Mouse (Mus musculus) hindbrain, embryonic 11.5 days (tissue): ENCODE results near the gene Pole4. TPM values are rescaled to one million over a fixed set of nuclear protein-coding genes. Genes with fewer than 3 reads are reported as not detected.

Experiments used
- ATAC-seq: fragments of 200-750 bp; cut with Nextera tagmentation; 2 replicates; pipeline ENCODE4 v1.8.0; 2017; ENCODE audit warnings: mild to moderate bottlenecking, moderate TSS enrichment, moderate library complexity; ENCODE audit not compliant: low FRiP score
- DNase-seq: peaks from one replicate; pipeline ENCODE4 v3.0.0-alpha.2; 2015; ENCODE audit warnings: low spot score
- H3K27ac ChIP-seq: fragments of 300-500 bp; sonication (generic); 2 replicates; pipeline ENCODE4 v1.5.1; 2014; ENCODE audit warnings: mild to moderate bottlenecking, low read depth, low read length
- H3K27me3 ChIP-seq: fragments of 300-500 bp; sonication (generic); 2 replicates; pipeline ENCODE4 v1.6.1; 2014; ENCODE audit warnings: mild to moderate bottlenecking, low read length, moderate library complexity, mixed read lengths; ENCODE audit not compliant: control insufficient read depth, insufficient read depth
- H3K36me3 ChIP-seq: fragments of 300-500 bp; sonication (generic); 2 replicates; pipeline ENCODE4 v1.6.1; 2014; ENCODE audit warnings: mild to moderate bottlenecking, low read length, moderate library complexity, mixed read lengths; ENCODE audit not compliant: control insufficient read depth, insufficient read depth
- H3K4me1 ChIP-seq: fragments of 300-500 bp; sonication (generic); replicated peaks from 2 replicates; pipeline ENCODE4 v1.6.1; 2014; ENCODE audit warnings: low read length, mixed read lengths; ENCODE audit not compliant: control insufficient read depth, insufficient read depth
- H3K4me2 ChIP-seq: fragments of 300-500 bp; sonication (generic); replicated peaks from 2 replicates; pipeline ENCODE4 v1.6.1; 2014; ENCODE audit warnings: mild to moderate bottlenecking, low read depth, low read length
- H3K4me3 ChIP-seq: fragments of 300-500 bp; sonication (generic); 2 replicates; pipeline ENCODE4 v1.5.1; 2014; ENCODE audit warnings: low read depth, low read length
- H3K9ac ChIP-seq: fragments of 300-500 bp; sonication (generic); 2 replicates; pipeline ENCODE4 v1.6.1; 2014; ENCODE audit warnings: low read depth, low read length
- H3K9me3 ChIP-seq: fragments of 300-500 bp; sonication (generic); 2 replicates; pipeline ENCODE4 v1.6.1; 2016; ENCODE audit warnings: low read length; ENCODE audit not compliant: control insufficient read depth
- WGBS: fragments of 180-500 bp; shearing (Covaris S2); extraction: QIAGEN DNeasy Blood & Tissue Kit; methylation state at CpG from one replicate; pipeline ENCODE4 v1.1.7; 2014; 5-methylcytosine and 5-hydroxymethylcytosine counted together
- polyA plus RNA-seq: library from polyadenylated mRNA; unstranded; fragments of >200 nt; fragmentation: Nextera tagmentation; extraction: Ambion mirVana; gene quantifications from 2 replicates; pipeline ENCODE4 v1.2.1, GENCODE M21; 2014

Pole4 gene
- polyA plus RNA-seq: 104 and 107 TPM in 2 replicates

- Histone ChIP-seq H3K36me3 (no peaks in the 10 kb centered on the region), H3K4me1 (no peaks in the 10 kb centered on the region), H3K4me3 (no peak within 1 kb of the TSS), H3K9ac (no peak within 1 kb of the TSS), H3K4me2 (no peak within 1 kb of the TSS), H3K9me3 (no peaks in the 10 kb centered on the region), H3K27me3 (no peaks in the 10 kb centered on the region), H3K27ac (no peak within 1 kb of the TSS)
- WGBS: 84% methylated on average over 5 of the region's 5 CpGs
- no peak for ATAC-seq
- DNase-seq: no peak
Observed at GRCm38 (mm10) chr6:82705221-82705620, at the start of gene Pole4. Gene Pole4 (minus strand): TSS chr6:82705365.

- ATAC-seq: no peak
- Histone ChIP-seq H3K4me2 (no peak overlapping the region), H3K9ac (no peak overlapping the region), H3K4me3 (no peak overlapping the region), H3K27ac (no peak overlapping the region), H3K4me1 (no peaks in the 10 kb centered on the region), H3K27me3 (no peaks in the 10 kb centered on the region), H3K9me3 (no peaks in the 10 kb centered on the region), H3K36me3 (no peaks in the 10 kb centered on the region)
- WGBS: 89% methylated on average over 6 of the region's 6 CpGs
- no peak for DNase-seq
Observed at GRCm38 (mm10) chr6:82754769-82755168, 49.6 kb upstream of the Pole4 start.

- no peak for ATAC-seq
- H3K27me3 ChIP-seq: no peaks in the 10 kb centered on the region
- no peak for DNase-seq
- H3K4me1 ChIP-seq: no peaks in the 10 kb centered on the region
- WGBS: 92% methylated on average over 14 of the region's 14 CpGs
- no peak overlapping the region for H3K4me3 ChIP-seq
- H3K9me3 ChIP-seq: no peaks in the 10 kb centered on the region
- 0 out of 2 replicates have a peak, but pooled peaks cover 2% of the 10 kb centered on the region for H3K36me3 ChIP-seq
- no peak overlapping the region for H3K9ac ChIP-seq
- H3K27ac ChIP-seq: no peak overlapping the region
- H3K4me2 ChIP-seq: no peak overlapping the region
Observed at GRCm38 (mm10) chr6:82753638-82754361, 48.6 kb upstream of the Pole4 start.

- no peak overlapping the region for H3K9ac ChIP-seq
- no peak for DNase-seq
- H3K27me3 ChIP-seq: no peaks in the 10 kb centered on the region
- H3K27ac ChIP-seq: no peak overlapping the region
- H3K4me3 ChIP-seq: no peak overlapping the region
- H3K9me3 ChIP-seq: no peaks in the 10 kb centered on the region
- H3K4me2 ChIP-seq: no peak overlapping the region
- ATAC-seq: no peak
- 0 out of 2 replicates have a peak, but pooled peaks cover 2% of the 10 kb centered on the region for H3K36me3 ChIP-seq
- no peaks in the 10 kb centered on the region for H3K4me1 ChIP-seq
- 91% methylated on average over 11 of the region's 11 CpGs for WGBS
Observed at GRCm38 (mm10) chr6:82753061-82753460, 47.9 kb upstream of the Pole4 start.

- Histone ChIP-seq H3K27ac (no peak overlapping the region), H3K4me1 (no peaks in the 10 kb centered on the region), H3K9ac (no peak overlapping the region), H3K36me3 (0 out of 2 replicates have a peak, but pooled peaks cover 2% of the 10 kb centered on the region), H3K4me2 (no peak overlapping the region), H3K9me3 (no peaks in the 10 kb centered on the region), H3K4me3 (no peak overlapping the region), H3K27me3 (no peaks in the 10 kb centered on the region)
- DNase-seq: no peak
- 96% methylated on average over 7 of the region's 7 CpGs for WGBS
- no peak for ATAC-seq
Observed at GRCm38 (mm10) chr6:82751791-82752190, 46.6 kb upstream of the Pole4 start.

GRCm38 (mm10) chr6:82751031-82751430 is 45.9 kb upstream of the Pole4 start:
- H3K9ac ChIP-seq: no peak overlapping the region
- WGBS: 89% methylated on average over 11 of the region's 11 CpGs
- no peaks in the 10 kb centered on the region for H3K9me3 ChIP-seq
- no peak overlapping the region for H3K27ac ChIP-seq
- H3K4me2 ChIP-seq: no peak overlapping the region
- no peak for ATAC-seq
- no peaks in the 10 kb centered on the region for H3K4me1 ChIP-seq
- no peak overlapping the region for H3K4me3 ChIP-seq
- no peak for DNase-seq
- H3K36me3 ChIP-seq: 0 out of 2 replicates have a peak, but pooled peaks cover 2% of the 10 kb centered on the region
- no peaks in the 10 kb centered on the region for H3K27me3 ChIP-seq

- no peaks in the 10 kb centered on the region for H3K27me3 ChIP-seq
- H3K4me2 ChIP-seq: no peak overlapping the region
- WGBS: 63% methylated on average over 2 of the region's 2 CpGs
- H3K9ac ChIP-seq: no peak overlapping the region
- no peak overlapping the region for H3K4me3 ChIP-seq
- H3K4me1 ChIP-seq: no peaks in the 10 kb centered on the region
- ATAC-seq (no peak), DNase-seq (no peak)
- no peak overlapping the region for H3K27ac ChIP-seq
- 0 out of 2 replicates have a peak, but pooled peaks cover 2% of the 10 kb centered on the region for H3K36me3 ChIP-seq
- H3K9me3 ChIP-seq: no peaks in the 10 kb centered on the region
Observed at GRCm38 (mm10) chr6:82750063-82750462, 44.9 kb upstream of the Pole4 start.

- no peak for DNase-seq
- Histone ChIP-seq H3K36me3 (0 out of 2 replicates have a peak, but pooled peaks cover 2% of the 10 kb centered on the region), H3K9me3 (no peaks in the 10 kb centered on the region), H3K9ac (no peak overlapping the region), H3K27ac (no peak overlapping the region), H3K4me2 (no peak overlapping the region), H3K27me3 (no peaks in the 10 kb centered on the region), H3K4me1 (no peaks in the 10 kb centered on the region), H3K4me3 (no peak overlapping the region)
- no peak for ATAC-seq
- WGBS: 90% methylated on average over 9 of the region's 9 CpGs
Observed at GRCm38 (mm10) chr6:82748106-82748672, 43.0 kb upstream of the Pole4 start.

- no peak for DNase-seq
- no peaks in the 10 kb centered on the region for H3K4me1 ChIP-seq
- H3K4me3 ChIP-seq: no peak overlapping the region
- H3K9ac ChIP-seq: no peak overlapping the region
- 0 out of 2 replicates have a peak, but pooled peaks cover 2% of the 10 kb centered on the region for H3K36me3 ChIP-seq
- H3K9me3 ChIP-seq: no peaks in the 10 kb centered on the region
- ATAC-seq: no peak
- H3K27ac ChIP-seq: no peak overlapping the region
- no peak overlapping the region for H3K4me2 ChIP-seq
- H3K27me3 ChIP-seq: no peaks in the 10 kb centered on the region
- WGBS: 90% methylated on average over 5 of the region's 5 CpGs
Observed at GRCm38 (mm10) chr6:82747085-82747484, 41.9 kb upstream of the Pole4 start.
